Mouse (Mus musculus) cortical plate, adult 2 months (tissue): Measurements from ENCODE around the gene Krtcap3. TPM values are rescaled to one million over a fixed set of nuclear protein-coding genes. Genes with fewer than 3 reads are reported as not detected.
A peak's percentile ranks its signal among the peaks of the same experiment; 100 is the strongest.
"Not testable (repeated sequence)": the region's sequence is repeated elsewhere in the genome, so short reads cannot be mapped to it uniquely, and the experiment has no call there.

Source experiments
- H3K27ac ChIP-seq: fragments of 200-500 bp; 2 replicates; pipeline ENCODE4 v1.5.1; 2012; ENCODE audit warnings: low read length, control low read depth, inconsistent platforms; ENCODE audit not compliant: insufficient read depth
- H3K4me1 ChIP-seq: fragments of 200-500 bp; 2 replicates; pipeline ENCODE4 v1.6.1; 2011; ENCODE audit warnings: low read length; ENCODE audit not compliant: control insufficient read depth, insufficient read depth
- H3K4me3 ChIP-seq: fragments of 200-500 bp; 2 replicates; pipeline ENCODE4 v1.5.1; 2011; ENCODE audit warnings: mild to moderate bottlenecking, low read length, control low read depth; ENCODE audit not compliant: insufficient read depth
- CTCF ChIP-seq: fragments of 200-500 bp; IDR thresholded peaks from 2 replicates; pipeline ENCODE4 v1.5.1; 2011; ENCODE audit warnings: mild to moderate bottlenecking, control low read depth, low read length; ENCODE audit not compliant: insufficient read depth; ENCODE audit errors: extremely low read depth
- POLR2A ChIP-seq: fragments of 200-500 bp; IDR thresholded peaks from 2 replicates; pipeline ENCODE4 v1.6.1; 2011; ENCODE audit warnings: mild to moderate bottlenecking, low read length, control low read depth; ENCODE audit not compliant: insufficient read depth; ENCODE audit errors: extremely low read depth
- polyA plus RNA-seq: library from polyadenylated mRNA; depleted of rRNA; stranded (reverse); fragments of >200 nt; gene quantifications from 2 replicates; pipeline ENCODE4 v1.2.3, GENCODE M21; 2012; rRNA removed

Krtcap3 gene
- polyA plus RNA-seq, result 3.9 and 4.0 TPM in 2 replicates

DNA sequence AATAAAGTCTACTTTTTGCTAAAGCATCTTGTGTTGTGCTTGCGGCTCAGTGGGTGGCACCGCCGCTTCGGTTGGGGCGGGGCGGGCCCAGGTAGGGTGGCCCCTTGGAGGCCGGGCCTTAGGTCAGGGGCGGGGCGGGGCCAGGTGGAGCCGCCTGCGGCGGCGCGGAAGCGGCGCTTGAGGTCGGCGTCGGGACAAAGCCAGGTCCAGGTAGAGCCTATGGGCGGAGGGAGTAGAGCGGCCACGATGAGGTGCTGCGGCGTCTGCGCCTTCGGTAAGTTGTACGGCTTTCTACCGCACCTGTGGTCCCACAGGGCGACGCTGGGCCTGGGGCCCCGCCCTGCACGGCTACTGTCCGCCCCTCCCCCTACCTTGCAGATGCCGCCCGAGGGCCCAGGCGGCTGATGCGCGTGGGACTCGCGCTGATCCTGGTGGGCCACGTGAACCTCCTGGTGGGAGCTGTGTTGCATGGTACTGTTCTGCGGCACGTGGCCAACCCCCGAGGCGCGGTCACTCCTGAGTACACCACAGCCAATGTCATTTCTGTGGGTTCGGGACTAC, at the start of gene Krtcap3:
Krtcap3 (plus strand) TSS at position 151 of the 561 bp plus-strand sequence.
- TF ChIP-seq CTCF, result no peak
- TF ChIP-seq POLR2A, result peak; percentile 11; the same call in 1 of the 2 replicates
- Histone ChIP-seq H3K27ac (no peak within 1 kb of the TSS), H3K4me1 (no peaks in the 10 kb centered on the region), H3K4me3 (no peak within 1 kb of the TSS)

DNA sequence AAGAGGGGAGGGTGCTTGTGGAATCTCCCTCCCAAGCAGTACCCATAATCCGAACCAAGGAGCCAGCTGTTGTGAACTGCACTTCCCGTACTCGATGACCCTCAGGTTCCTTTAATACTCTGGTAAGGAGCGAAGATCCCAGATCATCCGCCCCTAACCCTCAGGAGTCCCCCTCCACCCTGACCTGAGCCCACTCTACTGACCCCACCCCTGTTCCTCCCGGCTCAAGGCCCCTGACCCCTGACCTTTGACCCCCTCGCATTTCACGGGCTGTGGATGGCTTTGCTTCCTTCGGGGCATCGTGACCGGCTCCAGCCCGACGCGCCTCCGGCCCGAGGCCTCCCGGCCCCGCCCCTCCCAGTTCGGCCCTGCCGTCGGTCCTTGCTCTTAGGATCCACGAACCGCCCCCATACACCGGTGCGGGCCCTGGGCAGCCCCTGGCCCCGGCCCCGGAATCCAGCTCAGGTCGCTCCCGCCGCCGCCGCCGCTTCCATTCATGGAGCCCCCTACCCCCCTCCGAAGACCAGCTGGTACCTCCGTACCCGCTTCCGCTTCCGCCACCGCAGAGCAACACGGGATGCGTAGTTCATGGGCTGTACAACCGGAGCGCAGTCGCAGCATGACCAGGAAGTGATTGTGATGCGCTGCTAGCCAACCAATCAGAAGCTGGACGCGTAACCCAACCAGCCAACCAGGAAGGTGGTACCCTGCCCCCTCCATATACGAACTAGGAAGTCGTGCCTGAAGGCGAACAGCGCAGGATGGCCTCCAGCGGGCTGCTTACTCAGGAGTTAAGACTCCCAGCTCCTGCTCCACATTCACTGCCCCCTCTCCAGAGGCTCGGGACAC, 49.5 kb upstream of the Krtcap3 start, which contains the start of gene Zfp513:
Zfp513 (minus strand) TSS at position 562 of the 849 bp plus-strand sequence.
- H3K4me3 ChIP-seq, result peak within 1 kb of the TSS; percentile 69
- H3K27ac ChIP-seq, result peak within 1 kb of the TSS; percentile 59
- TF ChIP-seq CTCF (no peak), POLR2A (peak; percentile 90)
- no peaks in the 10 kb centered on the region for H3K4me1 ChIP-seq

DNA sequence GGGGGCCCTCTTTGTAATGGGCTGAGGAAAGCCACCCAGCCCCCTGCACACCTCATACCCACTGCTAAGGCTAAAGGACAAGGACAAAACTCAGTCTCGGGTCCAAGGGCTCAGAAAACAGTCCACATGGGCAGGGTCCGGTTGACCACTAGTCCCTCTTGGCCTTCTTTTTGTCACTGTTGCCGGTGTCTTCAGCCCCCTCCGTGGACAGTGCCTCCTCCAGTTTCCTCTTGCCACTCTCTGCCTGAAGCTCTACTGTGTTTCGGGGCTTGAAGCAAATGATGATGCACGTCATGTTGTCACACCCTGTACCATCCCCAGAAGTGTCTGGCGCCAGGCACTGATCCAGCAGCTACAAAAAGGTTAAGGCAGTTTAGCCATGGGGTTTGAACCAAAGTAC, 48.6 kb upstream of the Krtcap3 start:
- no peak overlapping the region for H3K27ac ChIP-seq
- H3K4me3 ChIP-seq, result no peak overlapping the region; the same call in 1 of the 2 replicates
- TF ChIP-seq POLR2A (no peak), CTCF (no peak)
- H3K4me1 ChIP-seq, result no peaks in the 10 kb centered on the region

DNA sequence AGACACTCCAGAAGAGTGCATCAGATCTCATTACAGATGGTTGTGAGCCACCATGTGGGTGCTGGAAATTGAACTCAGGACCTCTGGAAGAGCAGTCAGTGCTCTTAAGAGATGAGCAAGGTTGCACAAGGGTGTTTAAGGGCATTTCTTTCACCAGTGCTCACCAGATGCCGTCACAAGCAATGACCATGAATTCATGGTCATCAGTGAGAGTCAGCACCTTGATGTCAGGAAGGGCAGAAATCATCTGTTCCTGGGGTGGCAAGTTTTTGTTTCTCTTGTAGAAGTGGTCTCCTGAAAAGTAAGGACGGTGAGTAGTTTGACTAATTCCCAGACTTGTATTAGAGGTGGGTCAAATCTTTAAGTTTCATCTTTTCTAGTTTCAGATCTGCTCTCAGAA, 47.6 kb upstream of the Krtcap3 start:
- H3K4me3 ChIP-seq, result no peak overlapping the region
- TF ChIP-seq POLR2A (no peak), CTCF (no peak)
- no peak overlapping the region for H3K27ac ChIP-seq
- no peaks in the 10 kb centered on the region for H3K4me1 ChIP-seq

DNA sequence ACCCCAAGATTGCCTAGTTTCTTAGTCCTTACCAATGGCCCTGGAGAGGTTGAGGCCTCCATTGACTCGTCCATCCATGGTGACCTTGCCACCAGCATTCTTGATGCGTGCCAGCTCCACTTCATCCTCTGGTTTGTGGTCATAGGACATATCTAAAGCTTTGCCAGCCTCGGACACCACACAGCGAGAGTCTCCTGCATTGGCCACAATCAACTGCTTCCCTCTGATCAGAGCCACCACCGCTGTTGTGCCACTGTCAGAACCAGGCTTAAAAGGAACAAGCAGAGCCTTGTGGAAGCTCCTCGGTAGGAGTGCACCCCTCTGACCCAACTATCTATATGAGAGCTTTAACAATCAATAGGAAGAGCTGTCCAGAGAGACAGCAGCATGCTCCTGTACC, 47.1 kb upstream of the Krtcap3 start:
- TF ChIP-seq CTCF (no peak), POLR2A (no peak)
- Histone ChIP-seq H3K4me3 (no peak overlapping the region), H3K27ac (no peak overlapping the region), H3K4me1 (no peaks in the 10 kb centered on the region)

DNA sequence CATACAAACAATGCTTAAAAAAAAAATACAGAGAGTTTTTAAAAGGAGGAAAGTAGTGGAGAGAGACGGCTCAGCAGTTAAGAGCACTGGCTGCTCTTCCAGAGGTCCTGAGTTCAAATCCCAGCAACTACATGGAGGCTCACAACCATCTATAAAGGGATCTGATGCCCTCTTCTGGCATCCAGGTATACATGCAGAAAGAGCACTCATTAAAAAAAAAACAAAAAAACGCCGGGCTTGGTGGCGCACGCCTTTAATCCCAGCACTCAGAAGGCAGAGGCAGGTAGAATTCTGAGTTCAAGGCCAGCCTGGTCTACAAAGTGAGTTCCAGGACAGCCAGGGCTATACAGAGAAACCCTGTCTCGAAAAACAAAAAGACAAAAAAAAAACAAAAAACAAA, 34.9 kb upstream of the Krtcap3 start:
- H3K4me3 ChIP-seq, H3K4me1 ChIP-seq, H3K27ac ChIP-seq: not testable (repeated sequence)

DNA sequence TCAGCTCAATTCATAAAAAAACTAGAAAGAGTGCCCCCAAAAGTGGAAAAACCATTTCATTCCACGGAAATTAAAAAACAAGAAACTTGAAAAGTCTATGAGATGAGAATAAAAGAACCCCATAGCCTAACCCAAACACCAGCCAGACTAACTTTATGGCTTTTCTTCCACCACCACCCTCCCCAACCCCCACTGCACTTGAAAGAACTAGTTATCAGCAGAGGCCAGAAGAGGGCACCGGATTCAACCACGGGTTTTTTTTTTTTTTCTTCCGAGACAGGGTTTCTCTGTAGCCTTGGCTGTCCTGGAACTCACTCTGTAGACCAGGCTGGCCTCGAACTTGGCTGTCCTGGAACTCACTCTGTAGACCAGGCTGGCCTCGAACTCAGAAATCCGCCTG, 33.2 kb upstream of the Krtcap3 start:
- Histone ChIP-seq H3K4me3 (no peak overlapping the region), H3K4me1 (0 out of 2 replicates have a peak, but pooled peaks cover 1% of the 10 kb centered on the region), H3K27ac (no peak overlapping the region)
- TF ChIP-seq POLR2A (no peak), CTCF (no peak)

DNA sequence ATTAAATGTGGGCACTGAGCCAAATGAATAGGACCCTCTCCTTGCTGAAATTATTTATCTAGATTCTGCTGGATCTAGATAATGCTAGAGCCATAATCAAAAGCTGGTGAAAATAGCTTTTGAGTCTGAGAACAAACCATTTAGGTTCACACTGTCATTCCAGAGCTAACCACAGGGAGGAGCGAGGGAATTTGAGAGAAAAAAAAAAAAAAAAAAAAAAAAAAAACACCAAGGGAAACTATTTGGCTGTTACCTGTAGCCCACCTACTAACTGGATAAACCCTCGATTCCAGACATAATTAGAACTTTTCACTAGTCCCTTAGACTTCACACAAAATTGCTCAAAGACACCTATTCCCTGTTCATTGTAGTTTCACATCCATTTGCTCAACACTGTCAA, 32.4 kb upstream of the Krtcap3 start:
- TF ChIP-seq CTCF (no peak), POLR2A (no peak)
- no peak overlapping the region for H3K27ac ChIP-seq
- H3K4me1 ChIP-seq, result 0 out of 2 replicates have a peak, but pooled peaks cover 1% of the 10 kb centered on the region
- peak overlapping the region; percentile 76; the same call in 1 of the 2 replicates for H3K4me3 ChIP-seq

DNA sequence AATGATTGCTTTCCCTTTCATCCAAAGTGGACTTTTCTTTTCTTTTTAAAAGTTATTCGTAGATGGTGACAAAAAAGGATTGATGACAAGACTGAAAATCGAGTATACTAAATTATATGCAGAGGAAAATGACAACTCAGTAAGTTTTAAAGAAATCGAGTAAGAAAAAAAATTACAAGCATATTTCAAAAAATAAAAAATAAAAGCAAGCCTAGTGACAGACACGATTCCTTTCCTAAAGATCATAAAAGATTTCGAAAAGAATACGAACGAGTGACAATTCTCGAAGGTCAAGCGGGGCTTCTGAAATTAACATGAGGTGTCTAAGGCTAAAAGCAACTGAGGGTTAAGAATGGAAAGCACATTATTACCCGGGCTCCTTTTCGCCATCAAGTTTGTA, 32.0 kb upstream of the Krtcap3 start:
- Histone ChIP-seq H3K4me1 (0 out of 2 replicates have a peak, but pooled peaks cover 1% of the 10 kb centered on the region), H3K4me3 (peak overlapping the region; percentile 76), H3K27ac (no peak overlapping the region)
- TF ChIP-seq CTCF, result no peak
- no peak for TF ChIP-seq POLR2A
